Mouse (Mus musculus) C2C12 (cell line): ENCODE data around the gene Vmn1r89. TPM values are rescaled to one million over a fixed set of nuclear protein-coding genes. Genes with fewer than 3 reads are reported as not detected.

Experiments used
- H3K27me3 ChIP-seq: one replicate; pipeline ENCODE4 v1.6.1; 2011; ENCODE audit not compliant: control insufficient read depth, insufficient read depth, insufficient read length
- H3K36me3 ChIP-seq: one replicate; pipeline ENCODE4 v1.6.1; 2011; ENCODE audit not compliant: control insufficient read depth, insufficient read depth
- H3K4me3 ChIP-seq: one replicate; pipeline ENCODE4 v1.5.1; 2011; ENCODE audit warnings: mild to moderate bottlenecking, control low read depth; ENCODE audit not compliant: poor library complexity, insufficient read depth, severe bottlenecking
- H3K79me2 ChIP-seq: one replicate; pipeline ENCODE4 v1.6.1; 2011; ENCODE audit not compliant: control insufficient read depth, insufficient read depth
- H3K79me3 ChIP-seq: one replicate; pipeline ENCODE4 v1.6.1; 2011; ENCODE audit warnings: low read depth, control low read depth
- H3ac ChIP-seq: one replicate; pipeline ENCODE3; 2011; ENCODE audit warnings: low read depth; ENCODE audit not compliant: control insufficient read depth, insufficient read length
- CEBPB ChIP-seq: IDR thresholded peaks from one replicate; pipeline ENCODE4 v1.6.1; 2011; ENCODE audit warnings: low read depth, mild to moderate bottlenecking, control low read depth, moderate library complexity
- CTCF ChIP-seq: IDR thresholded peaks from one replicate; pipeline ENCODE4 v1.5.1; 2011; ENCODE audit not compliant: control insufficient read depth, insufficient read depth, insufficient read length
- FOSL1 ChIP-seq: IDR thresholded peaks from one replicate; pipeline ENCODE4 v1.8.0; 2011; ENCODE audit warnings: mild to moderate bottlenecking, low read length; ENCODE audit not compliant: poor library complexity, insufficient read depth, severe bottlenecking
- MAX ChIP-seq: IDR thresholded peaks from one replicate; pipeline ENCODE4 v1.6.1; 2011; ENCODE audit warnings: mild to moderate bottlenecking, control low read depth
- MYOD1 ChIP-seq: IDR thresholded peaks from one replicate; pipeline ENCODE4 v1.6.1; 2011; ENCODE audit warnings: low read depth; ENCODE audit not compliant: control insufficient read depth, insufficient read length
- MYOG ChIP-seq: IDR thresholded peaks from one replicate; pipeline ENCODE4 v1.6.1; 2011; ENCODE audit not compliant: control insufficient read depth, insufficient read length; ENCODE audit errors: extremely low read depth
- USF1 ChIP-seq: IDR thresholded peaks from one replicate; pipeline ENCODE4 v1.6.1; 2011; ENCODE audit warnings: low read depth, mild to moderate bottlenecking, control low read depth, moderate library complexity
- polyA plus RNA-seq: library from polyadenylated mRNA; unstranded; fragments of >200 nt; fragmentation: generic; extraction: Trizol; gene quantifications from one replicate; pipeline ENCODE4 v1.2.1, GENCODE M21; 2012; ENCODE audit warnings: missing spikeins

Gene Vmn1r89
- polyA plus RNA-seq, 1 experiment, result not detected

DNA sequence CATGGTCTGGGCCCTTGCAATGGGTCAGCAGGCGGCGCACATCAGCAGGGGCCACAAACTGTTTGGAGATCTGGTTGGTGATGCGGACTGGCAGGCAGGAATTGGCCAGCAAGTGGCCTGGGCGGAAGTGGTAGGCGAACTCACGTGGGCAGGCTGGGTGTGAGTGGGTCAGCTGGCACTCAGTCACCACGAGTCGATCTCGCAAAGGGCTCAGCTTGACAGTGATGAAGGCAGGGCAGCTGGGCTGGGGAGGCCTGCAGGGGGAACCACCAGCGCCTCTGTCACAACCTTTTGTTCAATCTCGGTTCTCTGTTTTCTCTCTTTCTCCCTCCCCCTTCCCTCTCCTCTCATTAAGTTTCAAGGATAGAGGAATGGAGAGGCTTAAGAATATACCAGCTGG is 56.6 kb downstream of the Vmn1r89 start:
- Histone ChIP-seq H3K79me3 (no peaks in the 10 kb centered on the region), H3ac (no peak overlapping the region), H3K79me2 (no peaks in the 10 kb centered on the region), H3K36me3 (no peaks in the 10 kb centered on the region), H3K27me3 (no peaks in the 10 kb centered on the region), H3K4me3 (no peak overlapping the region)
- no peak for TF ChIP-seq MYOD1
- no peak for TF ChIP-seq MAX
- no peak for TF ChIP-seq USF1
- no peak for TF ChIP-seq CTCF
- no peak for TF ChIP-seq FOSL1
- no peak for TF ChIP-seq MYOG
- TF ChIP-seq CEBPB, result no peak

Other genes starting within 250 kb of the Vmn1r89 start
- 4.6 TPM for gene Zfp324, start 247.2 kb upstream of the Vmn1r89 start, polyA plus RNA-seq
- 1.7 TPM for gene Zfp446, start 235.2 kb upstream of the Vmn1r89 start, polyA plus RNA-seq
- 0.05 TPM for gene Slc27a5, start 214.8 kb upstream of the Vmn1r89 start, polyA plus RNA-seq
- gene Trim28, start 213.9 kb upstream of the Vmn1r89 start, polyA plus RNA-seq, result 606 TPM
- gene Zbtb45, start 203.0 kb upstream of the Vmn1r89 start, polyA plus RNA-seq, result 19.4 TPM
- gene Chmp2a, start 178.2 kb upstream of the Vmn1r89 start, polyA plus RNA-seq, result 128 TPM
- gene Ube2m, start 174.7 kb upstream of the Vmn1r89 start, polyA plus RNA-seq, result 239 TPM
- 0.59 TPM for gene Mzf1, start 158.3 kb upstream of the Vmn1r89 start, polyA plus RNA-seq
- gene Vmn1r85, start 117.8 kb upstream of the Vmn1r89 start, polyA plus RNA-seq, result not detected
- gene Vmn1r86, start 93.1 kb upstream of the Vmn1r89 start, polyA plus RNA-seq, result not detected
- gene Vmn1r87, start 72.9 kb upstream of the Vmn1r89 start, polyA plus RNA-seq, result not detected
- gene Vmn1r88, start 53.5 kb upstream of the Vmn1r89 start, polyA plus RNA-seq, result not detected
- gene Lig1, start 64.3 kb downstream of the Vmn1r89 start, polyA plus RNA-seq, result 73.4 TPM
- gene Zswim9, start 65.7 kb downstream of the Vmn1r89 start, polyA plus RNA-seq, result 3.0 TPM
- 0.20 TPM for gene Pla2g4c, start 111.6 kb downstream of the Vmn1r89 start, polyA plus RNA-seq
- gene Cabp5, start 185.1 kb downstream of the Vmn1r89 start, polyA plus RNA-seq, result not detected
- gene Bsph1, start 237.8 kb downstream of the Vmn1r89 start, polyA plus RNA-seq, result not detected